Mouse (Mus musculus): Measurements from ENCODE around the gene Tpk1. TPM values are rescaled to one million over a fixed set of nuclear protein-coding genes. Genes with fewer than 3 reads are reported as not detected.
A peak's percentile ranks its signal among the peaks of the same experiment; 100 is the strongest.

Gene Tpk1
- polyA plus RNA-seq (2012; rRNA removed), result 8.4 and 11.7 TPM in 2 replicates

DNA sequence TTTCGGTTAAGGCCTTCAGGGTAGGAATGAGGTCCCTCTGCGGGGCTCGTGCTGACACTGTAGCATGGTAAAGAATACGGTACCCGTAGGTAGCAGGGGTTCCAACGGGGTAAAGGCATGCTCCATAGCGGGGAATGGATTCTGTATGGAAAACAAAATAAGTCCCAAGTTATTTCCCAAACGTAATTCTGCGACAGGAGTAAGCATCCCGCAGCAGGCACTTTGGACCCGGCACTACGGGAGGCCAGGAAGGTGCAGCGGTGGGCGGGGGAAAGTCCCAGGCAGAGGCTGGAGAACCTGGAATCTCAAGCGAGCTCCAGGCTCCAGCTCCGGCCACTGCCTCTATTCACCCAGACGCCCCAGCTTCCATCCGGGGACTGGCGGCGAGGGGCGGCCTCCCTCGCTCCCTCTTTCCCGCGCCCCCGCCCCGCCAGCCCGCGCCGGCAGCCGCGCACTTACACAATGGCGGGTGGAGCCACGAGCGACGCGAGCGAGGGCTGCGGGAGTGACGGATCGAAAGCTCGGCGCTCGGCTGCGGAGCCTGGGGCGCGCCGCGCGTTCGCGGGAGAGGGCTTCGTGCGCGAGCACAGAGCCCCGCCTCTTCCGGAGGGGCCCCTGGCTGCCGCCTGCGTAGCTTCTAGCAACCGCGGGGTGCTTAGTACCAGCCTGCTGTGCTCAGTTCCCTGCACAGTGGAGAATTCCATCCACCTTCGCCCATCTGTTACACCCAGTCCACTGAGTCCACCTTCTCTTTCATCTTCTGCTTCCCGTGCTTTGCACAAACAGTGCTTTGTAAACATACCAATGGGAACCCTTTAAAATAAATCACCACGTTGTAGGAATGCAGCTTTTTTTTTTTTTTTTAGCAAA is at the start of gene Tpk1:
TSS of gene Tpk1 (minus strand) at position 602 of the 870 bp plus-strand sequence.
- WGBS, result under 1% methylated on average over 54 of the region's 63 CpGs
- peak; percentile 72 for DNase-seq (ENCODE audit: low read depth, low spot score)

- DNase-seq (ENCODE audit: low read depth, low spot score), result no peak
- 33% methylated on average over 6 of the region's 6 CpGs for WGBS
These were observed 36.9 kb upstream of the Tpk1 start for GRCm38 (mm10) chr6:43702810-43703614.

DNA sequence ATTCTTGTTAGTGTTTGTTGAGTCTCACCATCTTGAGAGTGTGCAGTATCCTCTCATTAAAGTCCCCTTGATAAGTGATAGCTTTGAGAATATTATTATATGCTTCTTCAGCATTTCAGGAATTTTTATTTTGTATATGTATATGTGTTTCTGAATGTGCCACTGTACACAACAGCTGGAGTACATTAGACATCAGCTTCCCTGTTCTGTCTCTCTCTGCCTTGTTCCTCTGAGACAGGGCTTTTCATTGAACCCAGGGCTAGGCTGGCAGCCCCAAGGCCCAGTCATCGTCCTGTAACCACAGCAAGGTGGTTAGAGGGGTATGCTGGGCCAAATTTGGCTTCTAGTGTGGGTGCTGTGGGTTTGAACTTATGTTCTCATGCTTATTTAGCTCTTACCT is 25.8 kb upstream of the Tpk1 start:
- WGBS, result 79% methylated on average over 1 of the region's 1 CpGs

GRCm38 (mm10) chr6:43685985-43686384 is 19.9 kb upstream of the Tpk1 start:
- no peak for DNase-seq (ENCODE audit: low read depth, low spot score)
- WGBS, result 43% methylated on average over 2 of the region's 2 CpGs

More for the DNA sequence above, 25.8 kb upstream of the Tpk1 start:
- no peak for DNase-seq (ENCODE audit: low read depth, low spot score)

DNA sequence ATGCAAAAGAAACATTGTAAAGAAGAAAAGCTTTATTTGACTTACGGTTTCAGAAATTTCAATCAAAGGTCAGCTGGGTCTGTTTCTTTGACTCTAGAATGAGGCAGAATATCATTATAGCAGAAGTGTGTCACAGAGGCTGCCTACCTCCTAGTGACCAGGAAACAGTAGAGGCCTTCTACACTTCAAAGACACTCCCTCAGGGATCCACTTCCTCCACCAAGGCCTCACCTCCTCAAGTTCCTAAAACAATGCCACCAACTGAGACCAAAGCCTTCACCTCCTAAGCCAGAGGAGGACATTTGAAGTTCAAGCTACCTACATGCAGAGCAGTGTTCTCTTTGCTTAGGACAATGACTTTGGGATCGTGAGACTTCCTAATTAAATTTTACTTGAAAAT is 16.5 kb upstream of the Tpk1 start:
- 91% methylated on average over 2 of the region's 2 CpGs for whole genome bisulfite sequencing
- no peak for DNase-seq (ENCODE audit: low read depth, low spot score)

GRCm38 (mm10) chr6:43678689-43679212 is 12.7 kb upstream of the Tpk1 start:
- DNase-seq (ENCODE audit: low read depth, low spot score), result no peak
- 92% methylated on average over 2 of the region's 2 CpGs for WGBS

DNA sequence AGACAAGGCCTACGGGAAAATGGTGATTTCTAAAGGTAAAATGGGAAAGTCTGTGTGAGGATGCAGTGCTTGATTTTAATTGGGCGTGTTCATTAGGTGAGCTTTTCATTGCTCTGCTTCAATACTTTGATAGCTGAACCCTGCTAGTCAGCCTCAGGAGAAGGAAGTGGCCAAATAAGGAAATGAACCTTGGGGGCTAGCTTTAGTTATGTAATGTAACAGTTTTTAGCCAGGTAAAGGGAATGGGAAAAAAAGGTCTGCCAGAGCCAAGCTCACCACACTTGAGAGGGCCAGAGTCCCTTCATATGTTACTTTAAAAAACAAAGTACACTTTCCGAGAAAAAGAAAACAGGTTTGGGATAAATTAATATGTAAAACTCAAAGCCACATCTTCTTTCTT is 11.5 kb upstream of the Tpk1 start:
- 92% methylated on average over 3 of the region's 3 CpGs for WGBS
- no peak for DNase-seq (ENCODE audit: low read depth, low spot score)

GRCm38 (mm10) chr6:43676139-43676538 is 10.1 kb upstream of the Tpk1 start:
- peak; percentile 46 for DNase-seq (ENCODE audit: low read depth, low spot score)
- WGBS, result 9% methylated on average over 3 of the region's 3 CpGs

DNA sequence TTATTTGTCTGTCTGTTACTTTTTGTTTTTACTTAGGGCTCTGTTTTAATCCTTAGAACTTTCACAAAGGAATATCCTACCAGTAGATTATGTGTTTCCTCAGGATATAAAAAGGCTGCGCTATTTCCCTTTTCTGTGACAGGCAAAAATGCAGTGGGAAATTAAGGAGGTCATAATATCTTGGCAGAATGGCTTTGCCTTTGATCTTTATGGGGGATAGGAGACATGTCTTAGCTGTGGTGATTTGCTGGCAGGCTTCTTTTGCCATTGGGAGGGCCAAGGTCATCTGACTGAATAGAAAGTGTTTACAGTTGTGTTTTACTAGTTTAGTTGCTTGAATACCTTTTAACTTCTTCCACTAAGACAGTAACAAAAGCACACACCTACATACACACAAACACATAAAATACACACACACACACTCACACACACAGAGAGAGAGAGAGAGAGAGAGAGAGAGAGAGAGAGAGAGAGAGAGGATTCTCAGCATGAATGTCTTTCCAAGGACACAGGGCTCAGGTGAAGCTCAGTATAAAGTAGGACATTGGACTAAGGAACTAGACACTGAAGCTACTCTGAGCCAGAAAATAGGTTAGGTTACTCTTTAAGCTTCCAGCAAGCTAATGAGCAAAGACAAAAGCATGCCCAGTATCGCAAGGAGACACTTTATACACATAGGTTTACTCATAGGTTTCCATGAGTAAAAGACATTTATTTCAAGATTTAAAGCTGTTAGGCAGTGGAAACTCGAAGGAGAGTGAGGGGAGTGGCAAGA is 9.1 kb upstream of the Tpk1 start:
- WGBS, result 17% methylated on average over 3 of the region's 3 CpGs
- DNase-seq (ENCODE audit: low read depth, low spot score), result peak; percentile 28

- whole genome bisulfite sequencing, result 79% methylated on average over 2 of the region's 2 CpGs
- no peak for DNase-seq (ENCODE audit: low read depth, low spot score)
These were observed 4.9 kb upstream of the Tpk1 start for GRCm38 (mm10) chr6:43670939-43671338.

- 80% methylated on average over 2 of the region's 2 CpGs for WGBS
- DNase-seq (ENCODE audit: low read depth, low spot score), result no peak
These were observed 1.6 kb upstream of the Tpk1 start for GRCm38 (mm10) chr6:43667681-43668080.

GRCm38 (mm10) chr6:43666611-43667400 is 728 bp upstream of the Tpk1 start:
- 67% methylated on average over 7 of the region's 7 CpGs for WGBS
- DNase-seq (ENCODE audit: low read depth, low spot score), result no peak

DNA sequence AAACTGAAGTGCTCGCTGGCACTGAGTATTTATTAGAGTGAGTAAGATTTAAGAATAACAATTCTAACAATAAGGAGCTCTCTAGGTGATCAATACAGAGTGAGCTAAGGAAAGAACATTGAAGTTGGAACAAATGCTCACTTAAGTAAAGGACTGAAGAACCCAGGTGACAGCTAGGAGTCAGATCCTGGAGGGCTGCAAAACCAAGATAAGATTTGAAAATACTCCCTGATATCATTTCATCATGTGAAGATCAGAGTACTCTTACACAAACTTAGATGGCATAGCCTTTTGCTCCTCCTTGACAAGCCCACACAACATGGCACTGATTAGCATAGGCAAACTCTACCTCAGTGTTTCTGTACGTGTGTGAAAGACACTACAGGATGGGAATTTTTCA is 4.3 kb downstream of the Tpk1 start:
- DNase-seq (ENCODE audit: low read depth, low spot score), result no peak
- 89% methylated on average over 2 of the region's 2 CpGs for WGBS

DNA sequence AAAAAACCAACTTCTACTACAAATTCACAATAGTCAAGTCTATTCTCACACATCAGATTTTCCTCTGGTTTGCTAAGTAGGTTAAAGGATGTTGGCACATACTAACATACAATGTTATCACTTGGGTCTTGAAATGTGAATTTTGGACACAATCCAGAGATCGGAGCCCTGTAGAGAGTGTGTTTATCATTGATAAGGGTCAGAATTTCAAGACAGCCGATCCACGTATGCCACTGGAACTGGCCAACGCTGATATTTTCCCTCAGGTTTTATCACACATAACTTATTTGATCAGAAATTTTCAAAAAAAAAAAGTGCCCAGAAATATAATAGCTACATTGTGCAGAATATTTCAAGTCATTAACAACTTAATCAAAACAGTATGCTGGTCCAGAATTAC is 7.8 kb downstream of the Tpk1 start:
- 40% methylated on average over 4 of the region's 4 CpGs for WGBS
- DNase-seq (ENCODE audit: low read depth, low spot score), result no peak

- DNase-seq (ENCODE audit: low read depth, low spot score), result no peak
- 85% methylated on average over 3 of the region's 3 CpGs for whole genome bisulfite sequencing
These were observed 8.2 kb downstream of the Tpk1 start for GRCm38 (mm10) chr6:43657845-43658244.

- no peak for DNase-seq (ENCODE audit: low read depth, low spot score)
- 79% methylated on average over 8 of the region's 8 CpGs for WGBS
These were observed 11.1 kb downstream of the Tpk1 start for GRCm38 (mm10) chr6:43654876-43655456.

- DNase-seq (ENCODE audit: low read depth, low spot score), result no peak
- WGBS, result 90% methylated on average over 2 of the region's 2 CpGs
These were observed 16.6 kb downstream of the Tpk1 start for GRCm38 (mm10) chr6:43649516-43649915.

GRCm38 (mm10) chr6:43645674-43646073 is 20.4 kb downstream of the Tpk1 start:
- 80% methylated on average over 2 of the region's 2 CpGs for WGBS
- no peak for DNase-seq (ENCODE audit: low read depth, low spot score)

GRCm38 (mm10) chr6:43645105-43645504 is 21.0 kb downstream of the Tpk1 start:
- WGBS, result 90% methylated on average over 1 of the region's 1 CpGs

More at GRCm38 (mm10) chr6:43645105-43645504, 21.0 kb downstream of the Tpk1 start:
- no peak for DNase-seq (ENCODE audit: low read depth, low spot score)

All from large intestine, adult 2 months (tissue).